Mouse (Mus musculus) thymus, adult 2 months (tissue): ENCODE measurements around the gene Snai1. TPM values are rescaled to one million over a fixed set of nuclear protein-coding genes. Genes with fewer than 3 reads are reported as not detected.

ENCODE experiments used
- DNase-seq: peaks from one replicate; pipeline ENCODE4 v3.0.0; 2021
- H3K27ac ChIP-seq: fragments of 200-500 bp; 2 replicates; pipeline ENCODE4 v1.5.1; 2012; ENCODE audit warnings: low read length, control low read depth; ENCODE audit not compliant: control insufficient read depth, insufficient read depth
- H3K27me3 ChIP-seq: fragments of 200-500 bp; 2 replicates; pipeline ENCODE4 v1.6.1; 2012; ENCODE audit warnings: mild to moderate bottlenecking, low read length, moderate library complexity, mixed read lengths; ENCODE audit not compliant: control insufficient read depth, insufficient read depth
- H3K36me3 ChIP-seq: fragments of 200-500 bp; 2 replicates; pipeline ENCODE4 v1.6.1; 2012; ENCODE audit warnings: mild to moderate bottlenecking, low read length, moderate library complexity; ENCODE audit not compliant: control insufficient read depth, insufficient read depth
- H3K4me1 ChIP-seq: fragments of 200-500 bp; replicated peaks from 2 replicates; pipeline ENCODE4 v1.6.1; 2012; ENCODE audit warnings: low read length; ENCODE audit not compliant: control insufficient read depth, insufficient read depth
- H3K4me3 ChIP-seq: fragments of 200-500 bp; 2 replicates; pipeline ENCODE4 v1.5.1; 2012; ENCODE audit warnings: mild to moderate bottlenecking, low read length, control low read depth, moderate library complexity; ENCODE audit not compliant: control insufficient read depth, insufficient read depth
- CTCF ChIP-seq: fragments of 200-500 bp; IDR thresholded peaks from 2 replicates; pipeline ENCODE4 v1.5.1; 2012; ENCODE audit warnings: mild to moderate bottlenecking, control low read depth, low read length, moderate library complexity, borderline replicate concordance; ENCODE audit not compliant: control insufficient read depth, poor library complexity, insufficient read depth; ENCODE audit errors: extremely low read depth
- POLR2A ChIP-seq: fragments of 200-500 bp; IDR thresholded peaks from 2 replicates; pipeline ENCODE4 v1.6.1; 2012; ENCODE audit warnings: mild to moderate bottlenecking, low read length, control low read depth, moderate library complexity; ENCODE audit not compliant: control insufficient read depth, poor library complexity, insufficient read depth; ENCODE audit errors: extremely low read depth
- WGBS: fragments of 180-500 bp; shearing (Covaris S2); methylation state at CpG from one replicate; pipeline ENCODE4 v1.1.7; 2018; 5-methylcytosine and 5-hydroxymethylcytosine counted together
- polyA plus RNA-seq: library from polyadenylated mRNA; depleted of rRNA; stranded (reverse); fragments of >200 nt; gene quantifications from 2 replicates; pipeline ENCODE4 v1.2.3, GENCODE M21; 2012

Gene Snai1
- polyA plus RNA-seq, 1 experiment, result 10.7 TPM

GRCm38 (mm10) chr2:167577186-167577785 is 39.3 kb downstream of the Snai1 start:
- no peaks in the 10 kb centered on the region for H3K36me3 ChIP-seq
- H3K27me3 ChIP-seq, result no peaks in the 10 kb centered on the region
- H3K4me3 ChIP-seq, result no peak overlapping the region
- no peak for TF ChIP-seq POLR2A
- TF ChIP-seq CTCF, result no peak
- WGBS, result 87% methylated on average over 9 of the region's 9 CpGs
- H3K27ac ChIP-seq, result no peak overlapping the region
- no peak for DNase-seq
- peaks cover 9% of the 10 kb centered on the region for H3K4me1 ChIP-seq

GRCm38 (mm10) chr2:167578521-167578920 is 40.5 kb downstream of the Snai1 start:
- Histone ChIP-seq H3K4me3 (no peak overlapping the region), H3K4me1 (peaks cover 9% of the 10 kb centered on the region), H3K27me3 (no peaks in the 10 kb centered on the region), H3K36me3 (no peaks in the 10 kb centered on the region), H3K27ac (no peak overlapping the region)
- TF ChIP-seq POLR2A (no peak), CTCF (no peak)
- 18% methylated on average over 5 of the region's 5 CpGs for WGBS
- DNase-seq, result peak; percentile 61

GRCm38 (mm10) chr2:167583161-167583952 is 45.4 kb downstream of the Snai1 start:
- 88% methylated on average over 10 of the region's 10 CpGs for WGBS
- peaks cover 5% of the 10 kb centered on the region for H3K4me1 ChIP-seq
- H3K27me3 ChIP-seq, result no peaks in the 10 kb centered on the region
- TF ChIP-seq POLR2A (no peak), CTCF (no peak)
- H3K4me3 ChIP-seq, result no peak overlapping the region
- DNase-seq, result no peak
- H3K36me3 ChIP-seq, result no peaks in the 10 kb centered on the region
- H3K27ac ChIP-seq, result no peak overlapping the region

DNA sequence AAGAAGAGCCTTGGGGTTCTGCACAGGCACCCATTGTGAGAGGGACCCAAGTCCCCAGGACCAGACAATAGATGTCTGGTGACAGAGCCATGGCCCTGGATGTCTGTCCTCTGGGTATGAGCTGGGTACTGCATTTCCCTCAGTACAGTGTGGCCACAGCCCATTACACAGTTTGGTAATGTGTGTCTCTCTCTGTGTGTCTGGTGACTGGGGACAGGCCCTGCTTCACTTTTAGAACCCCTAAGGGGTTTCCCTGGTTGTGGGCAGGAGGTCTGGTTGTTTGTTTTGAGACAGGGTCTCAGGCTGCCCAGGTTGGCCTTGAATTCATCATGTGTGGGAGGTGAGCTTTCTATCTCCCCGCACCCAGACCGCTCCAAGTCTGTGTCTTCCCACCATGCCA is 47.3 kb downstream of the Snai1 start:
- Histone ChIP-seq H3K4me1 (peaks cover 10% of the 10 kb centered on the region; the same call in 1 of the 2 replicates), H3K36me3 (no peaks in the 10 kb centered on the region), H3K4me3 (no peak overlapping the region), H3K27ac (no peak overlapping the region), H3K27me3 (no peaks in the 10 kb centered on the region)
- 93% methylated on average over 2 of the region's 2 CpGs for WGBS
- DNase-seq, result no peak
- TF ChIP-seq POLR2A, result no peak
- TF ChIP-seq CTCF, result no peak

GRCm38 (mm10) chr2:167586041-167586440 is 48.0 kb downstream of the Snai1 start:
- TF ChIP-seq CTCF (no peak), POLR2A (no peak)
- WGBS, result 90% methylated on average over 8 of the region's 8 CpGs
- no peak for DNase-seq
- no peak overlapping the region for H3K27ac ChIP-seq
- H3K27me3 ChIP-seq, result no peaks in the 10 kb centered on the region
- H3K4me3 ChIP-seq, result no peak overlapping the region
- no peaks in the 10 kb centered on the region for H3K36me3 ChIP-seq
- peaks cover 10% of the 10 kb centered on the region; the same call in 1 of the 2 replicates for H3K4me1 ChIP-seq

GRCm38 (mm10) chr2:167586976-167587375 is 49.0 kb downstream of the Snai1 start:
- 84% methylated on average over 9 of the region's 9 CpGs for WGBS
- no peak overlapping the region for H3K27ac ChIP-seq
- no peak overlapping the region for H3K4me3 ChIP-seq
- H3K27me3 ChIP-seq, result no peaks in the 10 kb centered on the region
- peaks cover 10% of the 10 kb centered on the region; the same call in 1 of the 2 replicates for H3K4me1 ChIP-seq
- TF ChIP-seq POLR2A, result no peak
- TF ChIP-seq CTCF, result no peak
- DNase-seq, result no peak
- no peaks in the 10 kb centered on the region for H3K36me3 ChIP-seq
